Mouse (Mus musculus) testis, adult 2 months (tissue): ENCODE results near the gene Phf21a. TPM values are rescaled to one million over a fixed set of nuclear protein-coding genes. Genes with fewer than 3 reads are reported as not detected.

ENCODE experiments used
- H3K27ac ChIP-seq: fragments of 200-500 bp; 2 replicates; pipeline ENCODE4 v1.5.1; 2012; ENCODE audit warnings: low read depth, low read length; ENCODE audit not compliant: control insufficient read depth, insufficient read depth
- H3K27me3 ChIP-seq: fragments of 200-500 bp; 2 replicates; pipeline ENCODE4 v1.6.1; 2012; ENCODE audit warnings: mild to moderate bottlenecking, low read length, moderate library complexity; ENCODE audit not compliant: control insufficient read depth, insufficient read depth
- H3K36me3 ChIP-seq: fragments of 200-500 bp; 2 replicates; pipeline ENCODE4 v1.6.1; 2012; ENCODE audit warnings: mild to moderate bottlenecking, low read length; ENCODE audit not compliant: control insufficient read depth, insufficient read depth
- H3K4me1 ChIP-seq: fragments of 200-500 bp; 2 replicates; pipeline ENCODE4 v1.6.1; 2012; ENCODE audit warnings: low read length; ENCODE audit not compliant: control insufficient read depth, insufficient read depth
- H3K4me3 ChIP-seq: fragments of 200-500 bp; 2 replicates; pipeline ENCODE4 v1.5.1; 2012; ENCODE audit warnings: low read depth, mild to moderate bottlenecking, low read length, moderate library complexity, mixed read lengths; ENCODE audit not compliant: control insufficient read depth
- CTCF ChIP-seq: fragments of 200-500 bp; IDR thresholded peaks from 2 replicates; pipeline ENCODE4 v1.5.1; 2012; ENCODE audit warnings: low read depth, mild to moderate bottlenecking, inconsistent platforms, low read length, moderate library complexity; ENCODE audit not compliant: control insufficient read depth, insufficient read depth, insufficient replicate concordance
- POLR2A ChIP-seq: fragments of 200-500 bp; IDR thresholded peaks from 2 replicates; pipeline ENCODE4 v1.6.1; 2012; ENCODE audit warnings: low read depth, mild to moderate bottlenecking, inconsistent platforms, low read length, moderate library complexity; ENCODE audit not compliant: control insufficient read depth
- polyA plus RNA-seq: library from polyadenylated mRNA; depleted of rRNA; stranded (reverse); fragments of >200 nt; gene quantifications from 2 replicates; pipeline ENCODE4 v1.2.3, GENCODE M21; 2012

Phf21a gene
- polyA plus RNA-seq, 1 experiment, result 78.4 TPM

GRCm38 (mm10) chr2:92400682-92401081 lies 307.8 kb downstream of the Phf21a start:
- no peaks in the 10 kb centered on the region for H3K36me3 ChIP-seq
- H3K27ac ChIP-seq, result no peak overlapping the region
- no peaks in the 10 kb centered on the region for H3K27me3 ChIP-seq
- TF ChIP-seq CTCF, result no peak
- TF ChIP-seq POLR2A, result no peak
- peaks cover 13% of the 10 kb centered on the region for H3K4me1 ChIP-seq
- H3K4me3 ChIP-seq, result peak overlapping the region; percentile 64

GRCm38 (mm10) chr2:92401091-92401561 lies 308.2 kb downstream of the Phf21a start, which contains the start of gene Mapk8ip1:
Gene Mapk8ip1, minus strand, starts transcription at chr2:92401263.
- H3K4me3 ChIP-seq, result peak within 1 kb of the TSS; percentile 64
- TF ChIP-seq POLR2A, result no peak
- TF ChIP-seq CTCF, result no peak
- peaks cover 13% of the 10 kb centered on the region for H3K4me1 ChIP-seq
- no peaks in the 10 kb centered on the region for H3K36me3 ChIP-seq
- H3K27ac ChIP-seq, result no peak within 1 kb of the TSS
- no peaks in the 10 kb centered on the region for H3K27me3 ChIP-seq

- H3K27ac ChIP-seq, result no peak overlapping the region
- H3K4me1 ChIP-seq, result peaks cover 13% of the 10 kb centered on the region
- H3K27me3 ChIP-seq, result no peaks in the 10 kb centered on the region
- TF ChIP-seq POLR2A, result no peak
- TF ChIP-seq CTCF, result no peak
- H3K4me3 ChIP-seq, result no peak overlapping the region
- H3K36me3 ChIP-seq, result no peaks in the 10 kb centered on the region
Measured at GRCm38 (mm10) chr2:92402591-92403326, 309.8 kb downstream of the Phf21a start.

- no peaks in the 10 kb centered on the region for H3K27me3 ChIP-seq
- H3K36me3 ChIP-seq, result peaks cover 2% of the 10 kb centered on the region; the same call in 1 of the 2 replicates
- no peak overlapping the region for H3K27ac ChIP-seq
- no peak for TF ChIP-seq POLR2A
- no peak for TF ChIP-seq CTCF
- H3K4me3 ChIP-seq, result no peak overlapping the region
- H3K4me1 ChIP-seq, result peaks cover 13% of the 10 kb centered on the region
Measured at GRCm38 (mm10) chr2:92403776-92404319, 310.9 kb downstream of the Phf21a start.

- peaks cover 2% of the 10 kb centered on the region; the same call in 1 of the 2 replicates for H3K36me3 ChIP-seq
- no peaks in the 10 kb centered on the region for H3K27me3 ChIP-seq
- no peak overlapping the region for H3K27ac ChIP-seq
- peaks cover 13% of the 10 kb centered on the region for H3K4me1 ChIP-seq
- TF ChIP-seq CTCF (no peak), POLR2A (no peak)
- no peak overlapping the region for H3K4me3 ChIP-seq
Measured at GRCm38 (mm10) chr2:92404737-92405136, 311.8 kb downstream of the Phf21a start.

GRCm38 (mm10) chr2:92405687-92406086 lies 312.8 kb downstream of the Phf21a start:
- Histone ChIP-seq H3K27ac (no peak overlapping the region), H3K4me3 (no peak overlapping the region), H3K4me1 (peaks cover 9% of the 10 kb centered on the region), H3K36me3 (peaks cover 2% of the 10 kb centered on the region; the same call in 1 of the 2 replicates), H3K27me3 (no peaks in the 10 kb centered on the region)
- TF ChIP-seq POLR2A (no peak), CTCF (no peak)

- Histone ChIP-seq H3K4me1 (peaks cover 2% of the 10 kb centered on the region; the same call in 1 of the 2 replicates), H3K27ac (no peak overlapping the region), H3K4me3 (no peak overlapping the region), H3K27me3 (no peaks in the 10 kb centered on the region), H3K36me3 (peaks cover 8% of the 10 kb centered on the region)
- no peak for TF ChIP-seq POLR2A
- no peak for TF ChIP-seq CTCF
Measured at GRCm38 (mm10) chr2:92408309-92409045, 315.6 kb downstream of the Phf21a start.
